Mouse (Mus musculus) lung, embryonic 14.5 days (tissue): Measurements from ENCODE around the gene Ino80e. TPM values are rescaled to one million over a fixed set of nuclear protein-coding genes. Genes with fewer than 3 reads are reported as not detected.

Source experiments
- ATAC-seq: fragments of 200-750 bp; cut with Nextera tagmentation; 2 replicates; pipeline ENCODE4 v1.8.0; 2017; ENCODE audit warnings: mild to moderate bottlenecking, moderate TSS enrichment, moderate library complexity; ENCODE audit not compliant: insufficient read depth
- DNase-seq: peaks from one replicate; pipeline ENCODE4 v3.0.0-alpha.2; 2015
- H3K27ac ChIP-seq: fragments of 300-500 bp; sonication (generic); 2 replicates; pipeline ENCODE4 v1.5.1; 2014; ENCODE audit warnings: low read depth, mild to moderate bottlenecking, moderate library complexity
- H3K27me3 ChIP-seq: fragments of 300-500 bp; sonication (generic); 2 replicates; pipeline ENCODE4 v1.6.1; 2014; ENCODE audit warnings: low read length, control low read depth; ENCODE audit not compliant: insufficient read depth
- H3K36me3 ChIP-seq: fragments of 300-500 bp; sonication (generic); 2 replicates; pipeline ENCODE4 v1.6.1; 2014; ENCODE audit warnings: control low read depth; ENCODE audit not compliant: insufficient read depth
- H3K4me1 ChIP-seq: fragments of 300-500 bp; sonication (generic); 2 replicates; pipeline ENCODE4 v1.6.1; 2014; ENCODE audit warnings: antibody characterized with exemption, control low read depth; ENCODE audit not compliant: insufficient read depth
- H3K4me2 ChIP-seq: fragments of 300-500 bp; sonication (generic); 2 replicates; pipeline ENCODE4 v1.6.1; 2014; ENCODE audit warnings: mild to moderate bottlenecking
- H3K4me3 ChIP-seq: fragments of 300-500 bp; sonication (generic); 2 replicates; pipeline ENCODE4 v1.5.1; 2014; ENCODE audit warnings: low read depth, low read length
- H3K9ac ChIP-seq: fragments of 300-500 bp; sonication (generic); 2 replicates; pipeline ENCODE4 v1.6.1; 2014
- H3K9me3 ChIP-seq: fragments of 300-500 bp; sonication (generic); 2 replicates; pipeline ENCODE4 v1.6.1; 2016; ENCODE audit warnings: low read depth, low read length, control low read depth
- CTCF ChIP-seq: IDR thresholded peaks from 2 replicates; pipeline ENCODE4 v1.5.1; 2016; ENCODE audit warnings: antibody characterized with exemption, low read depth
- WGBS: fragments of 180-500 bp; shearing (Covaris S2); extraction: QIAGEN DNeasy Blood & Tissue Kit; methylation state at CpG from one replicate; pipeline ENCODE4 v1.1.7; 2014; 5-methylcytosine and 5-hydroxymethylcytosine counted together
- polyA plus RNA-seq: library from polyadenylated mRNA; unstranded; fragments of >200 nt; fragmentation: Nextera tagmentation; extraction: Ambion mirVana; gene quantifications from 2 replicates; pipeline ENCODE4 v1.2.1, GENCODE M21; 2014

The Ino80e gene
- polyA plus RNA-seq, 1 experiment from 2014 or later: 92.9 TPM

DNA sequence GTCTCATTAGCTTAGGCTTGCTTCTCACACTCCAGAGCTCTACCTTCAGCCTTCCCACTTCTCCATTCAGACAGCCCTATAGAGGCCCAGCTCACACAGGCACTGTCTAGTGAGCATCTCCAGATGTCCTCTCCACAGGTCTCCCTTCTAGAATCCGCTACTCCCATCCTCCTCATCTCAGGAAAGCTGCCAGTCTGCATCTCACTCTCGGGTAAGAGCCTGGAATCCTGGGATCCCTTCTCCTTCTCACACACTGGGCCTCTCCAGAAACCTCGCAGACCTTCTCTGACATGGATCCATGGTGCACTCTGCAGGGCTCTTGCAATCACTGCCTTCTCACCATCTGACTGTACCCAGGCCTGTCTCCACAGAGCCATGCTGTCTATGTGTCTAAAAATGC lies 6.5 kb downstream of the Ino80e start:
- no peak for TF ChIP-seq CTCF

DNA sequence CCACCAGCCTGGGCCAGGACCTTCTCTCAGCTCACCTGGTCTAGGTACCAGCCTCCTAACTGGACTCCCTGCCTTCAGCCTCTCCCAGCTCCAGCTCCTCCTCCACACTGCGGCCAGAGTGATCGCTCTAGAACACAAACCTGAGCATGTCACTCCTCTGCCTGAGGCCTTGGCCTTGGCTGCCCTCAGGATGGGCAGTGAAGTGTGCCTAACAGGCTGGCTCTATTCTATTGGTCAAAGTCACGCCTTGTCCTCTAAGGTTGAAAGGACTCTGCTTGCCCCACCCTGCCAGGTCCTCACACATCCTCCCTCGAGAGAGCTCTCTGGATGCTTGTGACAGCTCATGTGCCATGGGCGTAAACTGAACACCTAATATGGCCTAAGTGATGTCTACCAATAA lies 8.7 kb downstream of the Ino80e start:
- no peak for TF ChIP-seq CTCF
- DNase-seq (no peak), ATAC-seq (no peak)
- WGBS: 88% methylated on average over 5 of the region's 5 CpGs
- H3K36me3 ChIP-seq: peaks cover 68% of the 10 kb centered on the region
- H3K9ac ChIP-seq: no peak overlapping the region
- no peak overlapping the region for H3K27ac ChIP-seq
- H3K27me3 ChIP-seq: peaks cover 15% of the 10 kb centered on the region
- no peaks in the 10 kb centered on the region for H3K4me1 ChIP-seq
- H3K4me2 ChIP-seq: no peak overlapping the region
- H3K4me3 ChIP-seq: no peak overlapping the region
- H3K9me3 ChIP-seq: no peaks in the 10 kb centered on the region

More for the DNA sequence above, 6.5 kb downstream of the Ino80e start:
- H3K36me3 ChIP-seq: peaks cover 83% of the 10 kb centered on the region
- H3K27me3 ChIP-seq: no peaks in the 10 kb centered on the region
- H3K27ac ChIP-seq: no peak overlapping the region
- WGBS: 76% methylated on average over 3 of the region's 3 CpGs
- H3K4me1 ChIP-seq: peaks cover under 1% of the 10 kb centered on the region; the same call in 1 of the 2 replicates
- H3K9ac ChIP-seq: no peak overlapping the region
- ATAC-seq: no peak
- H3K9me3 ChIP-seq: no peaks in the 10 kb centered on the region
- DNase-seq: no peak
- H3K4me2 ChIP-seq: no peak overlapping the region
- no peak overlapping the region for H3K4me3 ChIP-seq

DNA sequence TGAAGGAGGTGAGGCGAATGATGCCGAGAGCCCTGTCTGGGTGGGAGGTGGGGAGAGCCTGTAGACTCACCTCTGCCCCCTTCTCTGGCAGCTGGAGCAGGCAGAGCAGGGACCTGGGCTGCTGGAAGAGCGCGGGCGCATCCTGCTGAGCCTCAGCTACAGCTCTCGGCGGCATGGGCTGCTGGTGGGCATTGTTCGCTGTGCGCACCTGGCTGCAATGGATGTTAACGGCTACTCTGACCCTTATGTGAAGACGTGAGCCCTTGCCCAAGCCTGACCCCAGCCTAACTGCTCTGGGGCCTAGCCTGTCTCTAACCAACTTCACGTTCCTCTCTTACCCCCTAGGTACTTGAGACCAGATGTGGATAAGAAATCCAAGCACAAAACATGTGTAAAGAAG lies 11.0 kb downstream of the Ino80e start:
- Histone ChIP-seq H3K4me2 (no peak overlapping the region), H3K9me3 (no peaks in the 10 kb centered on the region), H3K4me3 (no peak overlapping the region), H3K4me1 (no peaks in the 10 kb centered on the region), H3K36me3 (peaks cover 46% of the 10 kb centered on the region), H3K27me3 (peaks cover 32% of the 10 kb centered on the region), H3K9ac (no peak overlapping the region), H3K27ac (no peak overlapping the region)
- DNase-seq: no peak
- TF ChIP-seq CTCF: no peak
- no peak for ATAC-seq
- 36% methylated on average over 12 of the region's 12 CpGs for WGBS

DNA sequence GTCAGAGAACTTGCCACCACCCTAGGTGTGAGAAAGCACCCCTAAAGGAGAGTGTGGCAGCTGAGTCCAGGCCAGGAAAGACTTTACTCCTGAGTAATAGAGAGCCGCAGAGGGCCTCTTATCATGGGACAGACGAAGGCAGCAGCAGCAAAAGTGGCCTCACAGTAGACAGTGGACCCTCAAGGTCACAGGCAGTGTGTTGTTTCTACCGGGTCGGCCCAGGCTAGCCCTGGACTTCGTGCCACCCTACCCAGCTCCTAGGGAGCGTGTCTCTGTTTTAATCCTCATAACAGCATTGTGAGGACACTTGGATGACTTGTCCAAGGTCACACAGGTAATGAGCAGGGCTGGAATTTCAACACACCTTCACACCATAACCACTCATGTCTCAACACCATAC lies 12.0 kb downstream of the Ino80e start:
- peaks cover 32% of the 10 kb centered on the region for H3K27me3 ChIP-seq
- no peak overlapping the region for H3K4me3 ChIP-seq
- no peak overlapping the region for H3K4me2 ChIP-seq
- no peaks in the 10 kb centered on the region for H3K9me3 ChIP-seq
- no peaks in the 10 kb centered on the region for H3K4me1 ChIP-seq
- 71% methylated on average over 6 of the region's 6 CpGs for WGBS
- peaks cover 36% of the 10 kb centered on the region for H3K36me3 ChIP-seq
- DNase-seq: no peak
- no peak for TF ChIP-seq CTCF
- no peak overlapping the region for H3K27ac ChIP-seq
- H3K9ac ChIP-seq: no peak overlapping the region
- no peak for ATAC-seq

DNA sequence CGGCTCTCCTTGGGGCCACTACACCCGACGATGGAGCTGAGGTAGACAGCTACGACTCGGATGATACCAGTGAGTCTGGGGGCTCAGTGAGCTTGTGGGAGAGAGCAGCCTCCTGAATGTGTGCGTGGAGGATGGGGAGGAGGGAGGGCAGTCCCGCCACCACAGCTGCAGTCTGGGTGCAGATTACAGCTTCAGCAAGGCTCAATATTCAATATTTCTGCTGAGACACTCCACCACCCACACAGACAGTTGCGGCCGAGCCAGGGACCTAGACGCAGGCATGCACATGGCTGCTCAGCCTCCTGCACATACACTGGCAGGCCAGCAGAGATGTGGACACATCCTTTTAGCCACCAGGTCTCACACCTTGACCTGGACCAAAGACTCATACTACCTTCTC lies 13.4 kb downstream of the Ino80e start:
- Histone ChIP-seq H3K4me3 (0 out of 2 replicates have a peak overlapping the region, but pooled peaks have one; percentile 52), H3K4me1 (no peaks in the 10 kb centered on the region), H3K36me3 (peaks cover 23% of the 10 kb centered on the region), H3K27ac (no peak overlapping the region), H3K9ac (no peak overlapping the region), H3K4me2 (peak overlapping the region; percentile 96; the same call in 1 of the 2 replicates), H3K9me3 (no peaks in the 10 kb centered on the region), H3K27me3 (peaks cover 32% of the 10 kb centered on the region)
- no peak for TF ChIP-seq CTCF
- DNase-seq (no peak), ATAC-seq (no peak)
- 17% methylated on average over 10 of the region's 10 CpGs for WGBS

DNA sequence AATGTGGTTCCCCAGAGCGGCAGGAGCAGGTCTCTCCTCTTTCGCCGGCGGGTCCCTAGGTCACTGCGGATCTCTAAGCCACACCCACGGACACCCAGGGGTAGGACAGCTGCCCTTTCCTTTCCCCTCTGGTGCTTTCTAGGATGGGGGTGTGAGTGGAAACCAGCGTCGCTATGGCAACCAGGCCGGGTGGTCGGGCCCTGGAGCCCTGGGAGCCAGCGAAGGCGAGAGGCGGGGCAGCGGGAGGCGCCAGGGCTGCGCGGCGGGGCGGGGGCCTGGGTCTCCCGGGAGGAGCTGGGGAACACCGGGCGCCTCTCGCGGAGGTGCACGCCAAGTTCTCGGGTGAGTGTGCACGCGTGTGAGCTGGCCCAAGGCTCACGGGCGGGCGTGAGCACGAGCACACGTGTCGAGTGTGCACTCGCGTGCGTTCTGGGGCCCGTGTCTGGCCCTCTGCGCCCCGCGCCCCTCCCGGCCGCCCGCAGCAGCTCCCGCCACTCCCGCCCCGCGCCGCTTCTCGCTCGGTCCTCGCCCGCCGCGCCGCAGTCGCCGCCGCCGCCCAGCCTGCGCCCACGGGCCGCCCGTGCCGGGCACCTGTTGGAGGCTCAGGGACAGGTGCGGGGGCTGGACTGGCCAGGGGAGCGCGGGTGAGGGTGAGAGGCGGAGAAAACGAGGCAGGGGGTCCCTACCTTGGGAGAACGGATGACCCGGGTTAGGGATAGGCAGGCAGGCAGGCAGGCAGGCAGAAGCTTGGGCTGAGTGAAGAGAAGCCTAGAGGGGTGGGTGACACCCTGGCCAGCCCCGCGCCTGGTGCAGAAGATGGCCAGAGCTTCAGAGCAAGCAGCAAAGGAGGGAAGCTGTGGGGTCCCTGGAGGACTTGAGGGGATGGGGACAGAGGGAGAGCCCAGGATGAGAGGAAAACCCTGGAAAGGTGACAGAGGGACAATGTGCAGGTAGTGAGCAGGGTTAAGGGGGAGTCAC lies 14.5 kb downstream of the Ino80e start:
- H3K27ac ChIP-seq: no peak overlapping the region
- peak overlapping the region; percentile 52 for H3K4me3 ChIP-seq
- H3K9me3 ChIP-seq: no peaks in the 10 kb centered on the region
- peak overlapping the region; percentile 57 for H3K9ac ChIP-seq
- H3K27me3 ChIP-seq: peaks cover 32% of the 10 kb centered on the region
- ATAC-seq (peak; percentile 44), DNase-seq (peak; percentile 50)
- peaks cover 12% of the 10 kb centered on the region for H3K36me3 ChIP-seq
- H3K4me1 ChIP-seq: no peaks in the 10 kb centered on the region
- WGBS: 2% methylated on average over 72 of the region's 74 CpGs
- peak overlapping the region; percentile 96 for H3K4me2 ChIP-seq
- no peak for TF ChIP-seq CTCF

DNA sequence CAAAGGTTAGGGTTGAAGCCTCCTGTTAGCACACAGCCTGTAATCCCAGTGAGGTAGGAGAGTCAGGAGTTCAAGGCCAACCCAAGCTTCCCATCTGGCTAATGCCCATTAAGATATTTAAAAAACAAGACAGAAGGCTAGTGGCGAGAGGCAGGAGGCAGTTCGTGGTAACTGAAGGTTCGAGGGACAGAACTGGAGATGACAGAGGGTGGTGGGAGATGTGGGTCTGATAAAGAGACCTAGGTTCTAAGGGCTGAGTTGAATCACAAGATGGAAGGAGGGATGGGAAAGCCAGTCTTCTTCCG lies 15.1 kb downstream of the Ino80e start, which contains the start of gene Doc2a:
Gene Doc2a (plus strand): TSS at position 301 of the 305 bp plus-strand sequence.
- TF ChIP-seq CTCF: no peak
- H3K36me3 ChIP-seq: peaks cover 5% of the 10 kb centered on the region
- H3K4me3 ChIP-seq: peak within 1 kb of the TSS; percentile 52
- no peaks in the 10 kb centered on the region for H3K9me3 ChIP-seq
- ATAC-seq (peak; percentile 9; the same call in 1 of the 2 replicates), DNase-seq (no peak)
- peak within 1 kb of the TSS; percentile 57 for H3K9ac ChIP-seq
- WGBS: 15% methylated on average over 4 of the region's 4 CpGs
- H3K27me3 ChIP-seq: peaks cover 32% of the 10 kb centered on the region
- peak within 1 kb of the TSS; percentile 96 for H3K4me2 ChIP-seq
- H3K27ac ChIP-seq: no peak within 1 kb of the TSS
- H3K4me1 ChIP-seq: no peaks in the 10 kb centered on the region
